Mouse (Mus musculus) activated CD4-positive, CD25-positive, alpha-beta regulatory T cell, adult 4 months (primary cell): ENCODE measurements around the gene Vegfb. TPM values are rescaled to one million over a fixed set of nuclear protein-coding genes. Genes with fewer than 3 reads are reported as not detected.
A peak's percentile ranks its signal among the peaks of the same experiment; 100 is the strongest.
"Not testable (repeated sequence)": the region's sequence is repeated elsewhere in the genome, so short reads cannot be mapped to it uniquely, and the experiment has no call there.

Experiments used
- ATAC-seq: one replicate; pipeline ENCODE4 v1.8.0; 2017
- polyA plus RNA-seq, 2 experiments: library from polyadenylated mRNA; unstranded; fragments of 100-300 nt; shearing (Covaris generic); gene quantifications; one replicate each; pipeline ENCODE4 v1.2.1; 2017

The Vegfb gene
- polyA plus RNA-seq, 2 experiments from 2014 or later, result 2.5 to 2.6 TPM

DNA sequence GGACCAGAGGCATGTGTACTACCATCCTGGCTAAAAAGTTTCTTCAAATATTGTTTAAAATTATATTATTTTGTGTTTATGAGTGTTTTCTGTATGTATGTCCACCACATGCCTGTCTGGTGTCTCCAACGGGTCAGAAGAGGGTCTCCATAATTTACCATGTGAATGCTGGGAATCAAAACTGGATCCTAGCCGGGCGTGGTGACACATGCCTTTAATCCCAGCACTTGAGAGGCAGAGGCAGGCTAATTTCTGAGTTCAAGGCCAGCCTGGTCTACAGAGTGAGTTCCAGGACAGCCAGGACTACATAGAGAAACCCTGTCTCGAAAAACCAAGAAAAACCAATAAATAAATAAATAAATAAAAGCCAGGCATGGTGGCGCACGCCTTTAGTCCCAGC, 3.7 kb upstream of the Vegfb start:
- ATAC-seq, result not testable (repeated sequence)

DNA sequence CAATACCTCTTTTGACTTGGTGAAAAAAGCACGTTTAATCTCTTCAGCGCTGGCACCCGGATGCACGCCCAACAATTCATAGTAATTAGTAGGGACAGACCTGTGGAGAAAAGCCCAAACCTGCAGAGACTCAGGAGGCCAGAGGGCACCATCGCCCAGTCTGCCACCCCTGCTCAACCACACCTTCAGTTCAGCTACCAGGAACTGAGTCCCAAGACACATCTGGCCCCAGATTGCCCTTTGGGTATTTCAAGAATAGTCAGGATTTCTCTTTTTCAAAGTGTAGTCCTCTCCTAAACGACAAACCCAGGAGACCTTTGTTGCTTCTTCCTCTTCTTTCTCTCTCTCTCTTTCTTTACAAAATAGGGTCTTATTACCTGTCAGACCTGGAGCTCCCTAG, 3.3 kb upstream of the Vegfb start:
- ATAC-seq, result no peak

DNA sequence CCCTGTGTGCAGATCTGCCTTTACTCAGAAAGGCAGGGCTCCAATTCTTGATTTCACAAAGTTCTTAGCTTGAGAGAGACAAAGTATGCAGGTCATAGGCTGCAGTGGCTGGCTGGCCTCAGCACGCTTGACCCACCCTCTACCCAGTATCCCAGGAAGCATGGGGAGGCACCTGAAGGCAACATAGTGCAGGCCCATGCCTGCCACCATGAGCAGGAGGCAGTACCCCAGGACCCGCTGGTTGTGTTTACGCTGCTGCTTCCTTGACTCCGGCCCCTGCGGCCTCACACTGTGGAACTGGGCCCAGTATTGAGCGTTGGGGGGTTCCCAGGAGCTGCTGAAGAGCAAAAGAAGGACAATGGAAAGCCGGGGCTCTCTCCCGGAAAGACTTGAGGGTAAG, 1.8 kb upstream of the Vegfb start:
- ATAC-seq, result no peak

DNA sequence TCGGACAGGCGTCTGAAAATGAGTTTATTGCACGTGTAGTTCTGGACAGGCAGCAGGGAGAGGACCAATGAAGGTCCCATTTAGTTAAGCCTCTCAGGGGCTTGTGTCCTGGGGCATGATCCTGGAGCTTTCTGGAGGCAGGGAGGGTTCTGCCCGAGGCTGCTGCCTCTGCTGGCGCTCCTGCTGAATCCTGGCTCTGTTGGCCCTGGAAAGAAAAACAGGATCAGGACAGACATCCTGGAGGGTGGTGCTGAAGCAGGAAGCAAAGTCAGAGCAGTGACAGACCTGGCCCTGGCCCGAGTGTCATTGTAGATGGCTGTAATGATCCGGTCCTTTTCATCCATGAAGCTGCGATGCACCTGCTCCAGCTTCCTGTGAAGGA, 444 bp upstream of the Vegfb start:
- no peak for ATAC-seq

DNA sequence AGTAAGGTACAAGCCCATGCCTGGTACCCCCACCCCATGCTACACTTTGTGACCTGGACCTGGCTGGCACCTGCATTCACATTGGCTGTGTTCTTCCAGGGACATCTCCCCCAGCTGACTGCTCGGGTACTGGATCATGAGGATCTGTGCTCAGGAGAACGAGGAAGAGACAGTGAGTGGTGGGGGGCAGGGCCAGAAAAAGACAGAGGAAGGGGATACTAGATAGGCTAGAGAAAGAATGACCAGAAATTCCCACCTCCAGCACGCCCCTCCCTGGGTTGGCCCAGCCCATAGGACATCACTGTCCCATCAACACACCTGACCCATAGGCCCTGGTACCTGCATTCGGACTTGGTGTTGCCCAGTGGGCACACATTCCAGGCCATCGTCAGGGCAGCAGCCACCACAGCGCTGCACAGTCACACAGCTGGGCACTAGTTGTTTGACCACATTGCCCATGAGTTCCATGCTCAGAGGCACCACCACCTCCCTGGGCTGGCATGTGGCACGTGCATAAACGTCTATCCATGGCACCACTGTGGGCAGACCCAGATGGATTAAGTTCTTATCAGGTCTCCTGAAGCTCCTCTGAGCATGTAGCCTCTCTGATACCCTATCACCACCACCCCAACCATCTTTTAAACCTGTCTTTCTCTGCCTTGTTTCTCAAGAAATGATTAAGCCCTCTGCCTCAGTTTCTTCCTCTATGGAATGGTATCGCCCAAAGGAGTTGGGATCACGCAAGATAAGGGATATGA, 1.3 kb downstream of the Vegfb start:
- no peak for ATAC-seq

DNA sequence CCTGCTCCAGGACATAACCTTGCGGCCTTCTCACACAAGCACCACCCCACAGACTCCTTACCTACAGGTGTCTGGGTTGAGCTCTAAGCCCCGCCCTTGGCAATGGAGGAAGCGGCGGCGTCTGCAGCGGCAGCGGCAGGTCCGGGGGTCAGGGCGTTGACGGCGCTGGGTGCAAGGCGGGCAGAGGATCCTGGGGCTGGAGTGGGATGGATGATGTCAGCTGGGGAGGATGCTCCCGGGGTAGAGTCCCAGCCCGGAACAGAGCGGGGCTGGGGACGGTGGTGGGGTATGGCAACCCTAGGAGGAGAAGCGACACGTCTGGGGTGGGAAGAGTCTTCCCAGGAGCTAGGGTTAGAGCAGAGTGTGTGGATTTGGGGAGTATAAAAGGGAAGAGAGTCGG, 2.2 kb downstream of the Vegfb start:
- no peak for ATAC-seq

DNA sequence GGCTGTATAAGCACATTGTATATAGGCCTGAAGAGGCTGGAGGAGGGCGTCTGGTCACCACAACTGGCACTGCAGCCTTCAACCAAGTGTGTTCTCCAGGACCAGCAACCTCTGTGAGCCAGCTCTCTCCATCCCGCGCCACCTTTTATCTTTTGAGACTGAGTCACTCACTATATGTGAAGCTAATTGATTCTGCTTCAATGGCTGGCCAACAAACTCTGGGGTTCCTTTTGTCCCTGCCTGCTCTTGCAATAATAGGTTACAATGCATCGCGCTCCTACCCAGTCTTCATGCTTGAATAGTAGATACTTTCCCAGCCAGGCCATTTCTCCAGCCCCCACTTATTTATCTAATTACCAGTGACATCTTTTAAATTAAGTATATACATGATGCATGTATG, 3.8 kb downstream of the Vegfb start:
- ATAC-seq, result no peak

DNA sequence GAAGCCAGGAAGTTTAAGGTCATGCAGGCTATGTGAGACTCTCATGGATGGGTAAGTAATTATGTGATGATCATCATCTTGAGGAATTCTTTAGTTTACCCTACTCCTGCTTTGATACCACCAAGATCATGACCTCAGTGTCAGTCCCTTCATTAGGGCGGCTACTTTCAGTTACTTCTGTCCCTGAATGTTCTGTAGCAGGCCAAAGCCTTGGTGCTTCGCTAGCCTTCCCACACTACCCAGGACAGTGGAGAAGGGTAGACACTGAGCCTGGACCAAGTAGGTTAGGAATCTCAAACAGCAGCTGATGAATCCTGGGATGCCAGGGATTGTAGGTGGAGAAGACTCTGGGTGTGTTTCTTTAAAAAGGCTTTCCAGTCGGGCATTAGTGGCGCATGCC, 6.0 kb downstream of the Vegfb start:
- no peak for ATAC-seq

DNA sequence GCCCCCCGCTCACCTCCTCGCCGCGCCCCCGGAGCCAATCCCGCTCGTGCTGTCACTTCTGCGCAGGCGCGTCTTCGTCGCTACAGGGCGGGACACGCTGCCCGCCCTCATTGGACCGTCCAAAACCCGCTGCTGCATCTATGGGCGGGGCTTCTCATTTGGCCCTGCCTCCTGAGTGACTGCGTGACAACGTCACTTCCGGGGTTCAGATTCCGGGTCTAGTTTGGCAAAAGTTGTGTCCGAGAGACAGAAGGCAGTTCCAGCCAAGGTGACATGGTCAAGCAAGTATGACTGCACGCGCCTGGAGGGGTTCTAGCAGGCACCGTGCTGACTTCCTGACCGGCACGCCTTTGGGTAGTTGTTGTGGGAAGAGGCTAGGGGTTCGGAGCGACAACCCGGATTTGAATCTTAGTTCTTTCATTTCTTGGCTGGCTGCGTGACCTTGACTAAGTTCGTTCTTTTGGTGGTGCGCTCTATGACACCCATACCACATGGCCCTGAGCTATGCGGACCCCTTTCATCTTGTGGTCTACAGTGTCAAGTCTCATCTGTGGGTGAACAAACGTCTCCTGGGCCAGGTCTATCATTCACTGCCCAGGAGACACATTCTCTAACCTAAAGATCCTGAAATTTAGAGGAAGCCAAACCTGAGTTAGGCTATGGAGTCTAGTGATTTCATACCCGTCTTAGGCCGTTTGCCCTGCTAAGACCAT, 6.9 kb downstream of the Vegfb start, which contains the start of gene Fkbp2:
TSS of gene Fkbp2 (minus strand) at position 121 of the 713 bp plus-strand sequence.
- peak; percentile 57 for ATAC-seq

DNA sequence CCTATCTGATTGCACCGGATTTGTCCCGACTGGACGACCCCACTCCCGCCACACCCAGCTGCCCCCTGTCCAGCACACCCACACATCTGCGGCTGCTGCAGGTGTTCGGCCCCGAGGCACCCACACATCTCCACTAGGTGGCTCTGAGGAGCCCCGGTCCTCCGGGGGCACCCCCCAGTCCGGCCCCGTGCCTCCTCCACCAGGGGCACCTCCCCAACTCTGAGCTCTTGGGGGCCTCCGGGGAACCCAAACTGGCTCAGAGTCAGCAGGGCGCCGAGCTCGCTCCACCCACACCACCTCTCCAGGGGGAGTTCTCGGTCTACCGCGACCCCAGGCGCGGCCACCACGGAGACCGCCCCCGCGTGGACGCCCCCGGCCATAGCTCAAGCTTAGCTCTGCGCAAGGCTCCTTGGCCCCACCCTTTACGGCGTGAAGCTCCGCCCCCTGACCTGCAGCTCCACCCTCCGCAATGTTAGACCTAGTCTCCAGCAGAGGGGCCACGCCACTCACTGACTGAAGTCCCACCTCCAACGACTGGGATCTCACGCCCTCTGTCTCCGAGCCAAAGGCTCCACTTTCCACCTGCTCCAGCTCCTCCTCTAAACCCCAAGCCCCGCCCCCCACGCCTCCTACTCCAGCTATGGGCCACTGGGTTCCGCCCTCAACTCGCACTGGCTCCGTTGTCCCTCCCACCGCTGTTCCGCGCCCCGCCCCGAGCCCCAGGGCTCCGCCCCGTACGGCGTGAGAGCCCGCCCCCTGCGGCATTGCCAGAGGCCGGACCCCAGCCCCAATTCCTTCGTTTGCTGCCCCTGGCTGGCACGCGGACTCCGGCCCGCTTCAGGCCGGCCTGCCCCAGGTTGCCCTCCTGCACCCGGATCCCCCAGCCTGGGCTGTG, 7.7 kb downstream of the Vegfb start:
- peak; percentile 82 for ATAC-seq

DNA sequence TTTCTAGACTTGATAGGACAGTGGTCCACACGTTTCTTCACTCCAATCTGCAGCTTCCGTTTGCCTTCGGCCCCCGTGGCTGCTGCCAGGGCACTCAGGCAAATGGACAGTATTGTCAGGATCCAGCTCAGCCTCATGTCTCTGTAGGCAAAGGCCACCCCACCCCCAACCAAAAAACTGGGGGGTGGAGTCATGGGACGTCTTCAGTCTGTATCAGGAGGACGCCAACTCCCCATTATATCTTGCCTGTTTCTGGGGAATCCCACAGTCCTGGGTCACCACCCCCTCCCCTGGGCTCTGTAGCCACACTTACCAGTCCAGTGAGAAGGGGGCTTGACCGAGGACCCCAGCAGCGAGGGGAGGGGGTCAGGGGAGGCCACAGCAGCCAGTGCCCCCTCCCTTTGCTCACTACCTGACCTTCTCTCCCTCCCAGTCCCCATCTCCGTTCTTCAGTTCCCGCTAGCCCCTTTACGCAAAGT, 8.4 kb downstream of the Vegfb start:
- ATAC-seq, result no peak

DNA sequence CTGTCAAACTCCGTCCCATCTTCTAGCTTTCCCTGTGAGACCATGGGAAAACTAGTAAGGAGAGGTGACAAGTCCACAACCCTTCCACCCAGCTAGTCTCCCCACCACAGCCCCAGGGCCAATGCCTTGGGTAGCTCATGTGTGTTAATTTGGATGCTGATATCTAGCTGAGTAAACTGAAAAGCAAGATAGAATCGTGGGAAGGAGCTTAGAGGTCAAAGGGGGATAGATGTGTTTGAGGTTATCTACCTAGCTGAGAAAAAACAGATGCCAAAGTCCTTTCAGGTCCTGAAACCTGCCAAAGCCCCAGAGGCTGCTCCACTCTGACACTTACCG, 8.8 kb downstream of the Vegfb start:
- no peak for ATAC-seq

DNA sequence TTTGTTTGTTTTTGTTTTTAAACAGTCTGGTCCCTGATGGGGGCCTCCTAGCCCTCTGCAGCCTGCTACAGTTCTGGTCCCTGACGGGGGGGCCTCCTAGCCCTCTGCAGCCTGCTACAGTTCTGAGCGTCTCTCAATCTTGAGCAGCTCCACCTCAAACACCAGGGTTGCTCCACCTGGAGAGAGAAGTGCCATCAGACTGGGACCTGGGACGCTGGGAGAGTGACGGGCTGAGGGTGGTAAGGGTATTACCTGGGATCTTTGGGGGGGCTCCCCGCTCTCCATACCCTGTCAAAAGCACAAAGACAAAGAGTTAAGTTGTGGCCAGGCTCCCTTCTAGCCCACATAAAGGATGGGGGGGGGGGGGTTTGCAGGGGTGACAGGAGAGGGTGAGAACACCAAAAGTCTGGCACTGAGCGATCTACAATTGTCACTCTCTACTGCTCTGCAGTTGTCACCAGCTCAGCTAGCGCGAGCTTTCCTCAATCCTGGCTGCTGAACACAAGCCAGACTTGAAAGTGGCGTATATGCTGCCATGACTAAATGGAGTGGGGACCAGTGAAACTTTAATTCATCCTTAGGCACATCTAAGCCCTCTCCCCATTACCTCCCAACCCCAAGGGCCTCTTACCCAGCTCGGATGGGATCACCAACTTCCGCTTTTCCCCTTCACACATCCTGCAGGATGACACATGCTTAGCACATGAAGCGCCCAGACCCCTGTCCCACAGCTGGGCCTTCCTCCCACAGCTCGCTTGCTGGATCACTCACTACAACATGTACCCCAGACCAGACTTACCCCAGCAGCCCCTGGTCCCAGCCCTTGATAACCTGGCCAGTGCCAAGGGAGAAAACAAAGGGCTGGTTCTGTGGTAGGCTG, 9.5 kb downstream of the Vegfb start:
- no peak for ATAC-seq

DNA sequence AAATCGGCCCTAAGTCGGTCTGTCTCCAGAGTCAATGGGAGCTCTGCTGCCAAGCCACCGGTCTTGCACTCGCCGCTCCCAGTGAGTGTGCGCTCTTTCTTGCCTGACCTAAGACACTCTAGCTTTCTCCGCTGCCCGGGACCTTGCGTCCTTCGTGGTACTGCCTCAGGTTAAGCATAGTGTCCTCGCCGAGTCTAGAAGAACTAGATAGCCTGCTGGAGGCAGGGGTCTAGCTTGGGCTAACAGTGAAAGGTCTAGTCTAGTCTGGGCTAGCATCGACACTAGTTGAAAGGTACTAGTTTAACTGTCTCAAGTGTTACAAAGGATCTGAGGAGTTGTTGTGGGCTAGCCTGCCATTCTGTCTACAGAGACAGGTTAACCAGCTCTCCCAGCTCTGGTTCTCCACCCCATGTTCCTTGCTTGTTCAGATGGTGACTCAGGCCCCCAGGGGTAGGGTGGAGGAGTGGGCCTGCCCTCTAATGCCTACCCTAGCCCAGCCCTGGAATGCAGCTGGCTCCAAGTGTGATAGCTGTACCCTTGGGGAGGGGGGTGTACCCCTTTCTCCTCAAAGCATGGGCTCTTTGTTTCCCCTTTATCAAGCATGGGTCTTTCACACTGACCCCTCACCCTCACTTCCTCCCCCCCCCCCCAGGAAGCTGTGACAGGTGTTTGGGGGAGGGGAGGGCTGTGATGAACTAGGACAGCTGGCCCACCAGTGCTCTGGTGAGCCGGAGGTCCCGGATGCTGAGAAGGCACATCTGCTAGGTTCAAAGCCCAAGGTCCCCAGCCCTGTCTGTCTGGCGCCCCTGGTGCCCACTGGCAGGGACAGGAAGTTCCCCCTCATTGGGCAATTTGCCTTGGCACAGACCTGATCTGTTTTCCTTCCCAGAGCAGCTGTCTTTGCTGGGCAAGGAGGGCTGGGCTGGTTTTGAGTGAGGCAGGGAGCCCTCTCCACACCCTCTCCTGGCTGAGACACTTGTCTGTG, 11.6 kb downstream of the Vegfb start, which contains the start of gene Plcb3:
TSS of gene Plcb3 (minus strand) at position 934 of the 985 bp plus-strand sequence.
- ATAC-seq, result no peak

DNA sequence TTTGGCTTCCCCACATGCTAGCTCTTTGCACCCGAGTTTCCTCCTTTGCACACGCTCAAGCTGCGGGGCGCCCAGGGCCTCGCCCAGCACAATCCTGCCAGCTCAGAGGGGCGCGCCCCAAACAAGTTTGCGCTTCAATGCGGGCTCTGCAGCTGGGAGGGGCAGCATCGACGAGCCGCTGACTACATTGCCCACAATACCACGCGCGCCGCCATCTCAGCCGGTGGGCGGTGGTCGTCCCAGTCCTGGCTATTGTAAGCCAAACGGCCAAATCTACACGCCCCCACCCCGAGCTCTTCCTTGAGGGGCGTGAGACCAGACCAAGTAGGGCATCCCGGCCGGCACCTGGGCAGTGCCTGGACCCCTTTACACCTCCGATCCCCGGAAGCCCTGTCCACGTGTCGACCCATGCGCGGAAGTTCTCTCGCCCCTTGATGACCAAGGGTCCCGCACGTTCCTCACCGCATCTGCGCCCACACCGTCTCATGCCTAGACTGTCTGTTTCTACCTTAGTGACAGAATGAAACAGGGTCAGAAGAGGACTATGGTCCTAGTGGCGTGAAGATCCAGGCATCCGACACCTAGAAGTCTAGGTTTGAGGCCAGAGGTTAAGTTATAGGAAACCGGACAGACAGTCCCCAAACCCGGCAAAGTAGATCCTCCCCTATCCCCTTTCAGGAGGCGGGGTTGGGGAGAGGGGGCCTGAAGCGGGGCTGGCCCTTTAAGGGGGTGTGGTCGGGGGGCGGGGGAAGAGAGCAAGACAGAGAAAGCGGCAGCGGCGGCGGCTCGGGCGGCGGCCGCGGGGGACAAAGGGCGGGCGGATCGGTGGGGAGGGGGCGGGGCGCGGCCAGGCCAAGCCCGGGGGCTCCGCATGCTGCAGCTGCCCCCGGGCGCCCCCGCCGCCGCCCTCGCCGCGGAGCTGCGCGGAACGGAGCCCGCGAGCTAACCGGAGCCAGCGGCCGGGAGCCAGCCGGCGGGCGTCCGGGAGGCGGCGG, 12.9 kb downstream of the Vegfb start, which contains the start of gene Ppp1r14b:
TSS of gene Ppp1r14b (plus strand) at position 758 of the 995 bp plus-strand sequence.
- peak; percentile 41 for ATAC-seq

DNA sequence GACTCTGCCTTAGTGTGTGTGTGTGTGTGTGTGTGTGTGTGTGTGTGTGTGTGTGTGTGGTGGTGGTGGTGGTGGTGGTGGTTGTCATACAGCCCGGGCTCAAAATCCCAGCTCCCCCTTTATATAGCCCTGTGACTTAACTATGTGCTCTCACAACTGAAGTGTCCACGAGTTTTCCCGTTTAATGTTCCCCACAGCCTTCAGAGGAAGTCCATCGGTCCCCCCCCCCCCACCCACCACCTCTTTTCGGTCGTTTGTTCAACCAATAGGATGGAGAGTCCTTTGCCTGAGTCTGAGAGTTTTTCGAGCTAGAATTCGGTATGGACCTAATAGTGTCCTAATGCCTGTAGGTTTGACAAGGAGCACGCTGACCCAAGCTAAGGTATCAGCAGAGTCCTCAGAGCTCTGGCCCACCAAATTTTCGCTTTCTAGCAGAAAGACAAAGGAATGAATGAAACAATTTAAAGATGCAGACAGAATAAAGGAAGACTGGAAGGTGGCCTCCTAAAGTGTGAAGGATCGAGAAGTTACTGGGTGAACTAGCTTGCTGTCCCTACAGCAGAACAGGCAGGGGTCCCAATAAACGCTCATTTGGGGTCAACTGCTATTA, 13.8 kb downstream of the Vegfb start:
- ATAC-seq, result no peak

DNA sequence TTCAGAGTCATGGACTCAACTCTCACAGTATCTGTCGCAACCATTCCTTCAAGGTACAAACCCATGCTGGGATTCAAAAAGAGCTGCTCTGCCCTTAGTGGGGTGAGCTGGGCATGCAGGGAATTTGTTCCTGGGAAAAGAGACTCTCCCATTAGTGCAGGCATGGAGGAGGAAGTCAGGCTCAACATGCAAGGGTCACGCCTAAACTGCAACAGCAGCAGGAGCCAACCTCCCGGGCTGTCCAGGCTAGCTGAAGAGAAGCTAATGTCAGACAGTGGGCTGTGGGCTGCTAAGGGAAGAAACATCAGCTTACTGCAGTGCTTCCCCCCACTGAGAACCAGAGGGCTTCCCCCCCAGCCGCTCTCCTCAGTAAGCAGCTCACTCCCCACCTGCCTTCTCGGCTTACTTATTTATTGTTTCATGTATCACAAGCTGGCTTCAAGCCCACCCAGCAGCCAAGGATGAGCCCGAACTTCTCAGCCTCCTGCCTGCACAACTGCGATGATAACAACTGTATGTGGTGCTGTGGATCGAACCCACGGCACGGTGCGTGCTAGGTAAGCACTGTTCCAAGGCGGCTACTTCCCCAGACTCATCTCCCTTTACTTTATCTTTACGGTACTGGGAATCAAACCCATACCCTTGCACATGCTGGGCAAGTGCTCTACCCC, 15.1 kb downstream of the Vegfb start:
- no peak for ATAC-seq

DNA sequence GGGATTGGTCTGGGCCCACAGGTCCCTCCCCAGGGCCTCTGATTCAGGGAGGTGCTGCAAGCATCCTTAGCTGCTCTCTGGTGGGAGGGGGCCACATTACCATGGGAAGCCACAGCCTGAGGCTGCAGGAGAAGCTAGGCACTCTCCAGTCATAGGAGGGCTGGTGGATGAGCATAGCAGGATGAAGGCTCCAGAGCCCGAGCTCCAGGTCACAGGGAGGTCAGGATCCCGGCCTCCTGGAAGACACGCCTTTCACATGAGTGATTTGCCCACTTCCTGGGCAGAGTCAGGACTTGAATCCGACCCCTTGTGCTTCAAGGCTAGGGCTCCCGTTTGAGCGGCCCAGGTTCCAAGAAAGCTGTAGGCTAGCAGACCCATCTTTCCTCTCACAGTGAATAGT, 15.8 kb downstream of the Vegfb start:
- no peak for ATAC-seq
